Mouse (Mus musculus) myocyte (in vitro differentiated cells): ENCODE measurements around the gene Hsf4. TPM values are rescaled to one million over a fixed set of nuclear protein-coding genes. Genes with fewer than 3 reads are reported as not detected.

ENCODE experiments used
- H3K27me3 ChIP-seq: one replicate; pipeline ENCODE4 v1.6.1; 2011; ENCODE audit not compliant: control insufficient read depth, insufficient read depth, insufficient read length
- H3K36me3 ChIP-seq: one replicate; pipeline ENCODE4 v1.6.1; 2011; ENCODE audit not compliant: control insufficient read depth, insufficient read depth
- H3K4me2 ChIP-seq: one replicate; pipeline ENCODE4 v1.6.1; 2011; ENCODE audit warnings: low read depth, control low read depth
- H3K4me3 ChIP-seq: one replicate; pipeline ENCODE4 v1.5.1; 2011; ENCODE audit warnings: mild to moderate bottlenecking, control low read depth, moderate library complexity
- H3K79me2 ChIP-seq: one replicate; pipeline ENCODE4 v1.6.1; 2011; ENCODE audit not compliant: control insufficient read depth, insufficient read depth
- H3ac ChIP-seq: one replicate; pipeline ENCODE4 v1.6.1; 2011; ENCODE audit not compliant: control insufficient read depth, insufficient read length
- CEBPB ChIP-seq: IDR thresholded peaks from 2 replicates; pipeline ENCODE4 v1.6.1; 2011; ENCODE audit warnings: mild to moderate bottlenecking, moderate library complexity; ENCODE audit not compliant: poor library complexity, insufficient read depth, severe bottlenecking
- E2F4 ChIP-seq: IDR thresholded peaks from one replicate; pipeline ENCODE4 v1.6.1; 2011; ENCODE audit warnings: mild to moderate bottlenecking, control low read depth, moderate library complexity; ENCODE audit not compliant: insufficient read depth
- MAX ChIP-seq: IDR thresholded peaks from one replicate; pipeline ENCODE4 v1.6.1; 2011; ENCODE audit warnings: low read depth, mild to moderate bottlenecking, control low read depth
- MYOD1 ChIP-seq, 3 experiments: IDR thresholded peaks; one replicate each; pipeline ENCODE4 v1.6.1; 2011; ENCODE audit warnings: control low read depth in 2 of 3, low read depth in 2 of 3, mild to moderate bottlenecking in 2 of 3, moderate library complexity in 1 of 3; ENCODE audit not compliant: insufficient read length in 2 of 3, control insufficient read depth in 1 of 3
- MYOG ChIP-seq, 3 experiments: IDR thresholded peaks; one replicate each; pipeline ENCODE4 v1.6.1; 2011; ENCODE audit warnings: control low read depth in 2 of 3, low read depth in 2 of 3, mild to moderate bottlenecking in 2 of 3; ENCODE audit not compliant: insufficient read length in 2 of 3, control insufficient read depth in 1 of 3, insufficient read depth in 1 of 3
- POLR2A ChIP-seq: IDR thresholded peaks from one replicate; pipeline ENCODE4 v1.6.1; 2011; ENCODE audit warnings: low read depth, mild to moderate bottlenecking, control low read depth, moderate library complexity; ENCODE audit not compliant: insufficient read length
- POLR2AphosphoS2 ChIP-seq: IDR thresholded peaks from one replicate; pipeline ENCODE4 v1.6.1; 2011; ENCODE audit warnings: low read depth, control low read depth; ENCODE audit not compliant: insufficient read length
- REST ChIP-seq: IDR thresholded peaks from one replicate; pipeline ENCODE4 v1.6.1; 2011; ENCODE audit warnings: mild to moderate bottlenecking, control low read depth, moderate library complexity; ENCODE audit not compliant: insufficient read depth, insufficient read length
- SRF ChIP-seq: IDR thresholded peaks from one replicate; pipeline ENCODE4 v1.6.1; 2011; ENCODE audit warnings: low read depth; ENCODE audit not compliant: control insufficient read depth, insufficient read length
- TCF12 ChIP-seq: IDR thresholded peaks from one replicate; pipeline ENCODE4 v1.6.1; 2011; ENCODE audit warnings: mild to moderate bottlenecking, control low read depth; ENCODE audit not compliant: poor library complexity, insufficient read depth, severe bottlenecking
- TCF3 ChIP-seq: IDR thresholded peaks from one replicate; pipeline ENCODE4 v1.6.1; 2011; ENCODE audit warnings: low read depth, control low read depth; ENCODE audit not compliant: insufficient read length
- USF1 ChIP-seq: IDR thresholded peaks from one replicate; pipeline ENCODE4 v1.6.1; 2011; ENCODE audit warnings: low read depth, mild to moderate bottlenecking, control low read depth, moderate library complexity
- polyA plus RNA-seq: library from polyadenylated mRNA; unstranded; fragments of >200 nt; fragmentation: generic; extraction: Trizol; gene quantifications from one replicate; pipeline ENCODE4 v1.2.1, GENCODE M21; 2012; ENCODE audit warnings: missing spikeins

Gene Hsf4
- polyA plus RNA-seq, 1 experiment = 5.8 TPM

DNA sequence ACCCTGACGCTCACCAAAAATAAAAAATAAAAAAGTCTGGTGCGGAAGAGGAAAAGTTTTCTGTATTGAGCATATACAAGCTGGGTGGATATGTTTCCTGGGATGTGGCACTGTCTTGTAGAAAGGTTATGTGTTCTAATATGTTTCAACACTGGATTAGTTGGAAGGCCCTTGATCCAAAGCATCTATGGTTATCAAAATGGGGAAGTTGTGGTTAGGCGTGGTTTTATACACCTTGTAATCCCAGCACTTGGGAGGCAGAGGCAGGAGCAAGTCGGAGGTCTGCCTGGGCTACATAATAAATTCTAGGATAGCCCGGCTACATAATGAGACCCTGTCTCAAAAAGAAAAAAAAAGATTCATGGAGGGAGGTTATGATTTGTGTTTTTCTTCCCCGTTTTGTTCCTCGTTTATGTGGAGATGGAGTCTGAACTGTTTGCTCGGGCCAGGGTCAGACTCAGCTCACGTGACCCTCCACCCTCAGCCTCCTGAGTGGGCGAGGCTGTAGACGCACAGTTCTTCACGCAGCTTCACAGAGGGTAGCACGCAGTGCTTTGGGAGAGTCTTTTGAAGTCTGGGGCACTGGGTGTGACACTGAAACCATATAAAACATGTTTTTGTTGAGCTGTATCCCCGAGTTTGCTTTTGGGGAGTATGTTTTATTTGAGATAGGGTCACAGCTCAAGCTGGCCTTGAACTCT is 32.0 kb upstream of the Hsf4 start:
- H3K79me2 ChIP-seq = no peaks in the 10 kb centered on the region
- H3ac ChIP-seq = no peak overlapping the region
- peaks cover 19% of the 10 kb centered on the region for H3K36me3 ChIP-seq
- no peaks in the 10 kb centered on the region for H3K27me3 ChIP-seq
- TF ChIP-seq E2F4 (no peak), TCF12 (no peak), MYOG (IDR thresholded peaks at IDR 0.05; ENCODE audit: control insufficient read depth in 1 of 3, insufficient read depth in 1 of 3, insufficient read length in 2 of 3, low read depth in 2 of 3) (no peak)
- no peak overlapping the region for H3K4me3 ChIP-seq
- no peak overlapping the region for H3K4me2 ChIP-seq

- no peaks in the 10 kb centered on the region for H3K79me2 ChIP-seq
- H3K27me3 ChIP-seq = no peaks in the 10 kb centered on the region
- peaks cover 23% of the 10 kb centered on the region for H3K36me3 ChIP-seq
- TF ChIP-seq CEBPB (no peak), MYOG (IDR thresholded peaks at IDR 0.05; ENCODE audit: control insufficient read depth in 1 of 3, insufficient read depth in 1 of 3, insufficient read length in 2 of 3, low read depth in 2 of 3) (no peak), MYOD1 (IDR thresholded peaks at IDR 0.05; ENCODE audit: control insufficient read depth in 1 of 3, insufficient read length in 2 of 3, low read depth in 2 of 3) (no peak), MAX (no peak), POLR2AphosphoS2 (no peak), USF1 (no peak), POLR2A (no peak), TCF12 (no peak), E2F4 (no peak), REST (no peak), SRF (no peak), TCF3 (no peak)
- no peak overlapping the region for H3K4me2 ChIP-seq
- no peak overlapping the region for H3ac ChIP-seq
- H3K4me3 ChIP-seq = no peak overlapping the region
Observed at GRCm38 (mm10) chr8:105241016-105241415, 28.6 kb upstream of the Hsf4 start.

DNA sequence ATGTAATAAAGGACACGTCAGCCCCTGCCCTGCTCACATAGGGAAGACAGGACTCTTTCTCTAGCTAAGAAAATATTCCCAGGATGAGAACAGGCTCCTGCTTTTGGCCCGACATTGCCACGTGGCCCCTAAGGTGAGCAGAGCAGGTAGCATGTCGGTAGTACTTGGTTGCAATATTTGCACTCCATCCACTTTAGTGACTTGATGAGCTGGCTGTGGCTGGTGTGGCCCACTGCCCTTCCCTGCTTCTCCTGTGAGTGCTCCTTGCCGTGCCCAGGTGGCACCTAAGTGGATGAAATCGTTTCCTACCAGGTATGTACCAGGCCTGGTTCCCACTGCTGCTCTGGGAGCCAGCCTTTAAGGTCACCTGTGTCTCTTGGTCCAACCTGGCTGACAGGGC is 17.6 kb upstream of the Hsf4 start:
- no peaks in the 10 kb centered on the region for H3K79me2 ChIP-seq
- TF ChIP-seq SRF (no peak), TCF3 (no peak)
- no peak overlapping the region for H3K4me2 ChIP-seq
- H3K4me3 ChIP-seq = no peak overlapping the region
- H3K36me3 ChIP-seq = peaks cover 20% of the 10 kb centered on the region
- H3K27me3 ChIP-seq = no peaks in the 10 kb centered on the region
- H3ac ChIP-seq = no peak overlapping the region

DNA sequence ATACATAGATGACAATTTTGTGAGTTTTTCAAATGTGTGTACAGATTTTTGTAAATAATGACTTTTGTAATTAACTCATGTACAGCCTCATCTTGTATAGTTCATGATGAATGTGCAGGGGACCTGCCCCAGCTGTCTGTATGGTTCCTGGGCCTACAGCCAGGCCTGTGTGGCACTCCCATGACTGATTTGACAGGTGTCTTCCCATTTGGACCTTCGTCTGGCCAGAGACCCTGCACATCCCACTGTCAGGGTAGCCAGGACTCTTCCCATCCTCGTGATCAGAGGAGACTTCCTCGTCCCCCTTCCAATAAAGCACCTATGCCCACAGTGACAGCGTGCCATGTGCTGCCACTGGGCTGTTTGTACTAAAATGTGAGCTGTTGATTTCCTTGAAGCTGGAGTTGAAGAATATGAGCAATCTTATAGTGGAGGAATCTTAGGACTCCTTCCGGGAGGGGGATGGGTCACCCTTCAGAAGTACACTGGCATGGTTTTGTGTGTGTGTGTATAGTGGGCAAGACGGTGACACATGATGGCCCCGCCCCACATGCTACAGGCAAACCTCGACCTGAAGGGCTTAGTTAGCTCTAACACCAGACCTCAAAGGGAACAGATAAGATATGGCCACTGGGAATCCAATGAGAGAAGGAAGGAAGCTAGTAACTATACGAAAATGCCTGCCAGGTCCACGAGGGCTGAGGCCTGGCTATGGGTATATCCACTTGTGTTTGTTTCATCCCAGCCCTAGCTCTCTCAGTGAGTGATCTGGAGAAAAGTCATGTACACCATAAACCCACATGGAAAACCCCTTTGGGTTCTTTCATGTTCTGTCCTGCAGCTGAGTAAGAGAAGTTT is 16.7 kb upstream of the Hsf4 start:
- Histone ChIP-seq H3K79me2 (no peaks in the 10 kb centered on the region), H3ac (no peak overlapping the region), H3K27me3 (no peaks in the 10 kb centered on the region), H3K4me2 (peak overlapping the region; percentile 49), H3K36me3 (peaks cover 20% of the 10 kb centered on the region), H3K4me3 (no peak overlapping the region)
- TF ChIP-seq MYOD1 (IDR thresholded peaks at IDR 0.05; ENCODE audit: control insufficient read depth in 1 of 3, insufficient read length in 2 of 3, low read depth in 2 of 3) (peak in 2 of 3 experiments; percentile 64 to 69), MYOG (IDR thresholded peaks at IDR 0.05; ENCODE audit: control insufficient read depth in 1 of 3, insufficient read depth in 1 of 3, insufficient read length in 2 of 3, low read depth in 2 of 3) (peak in 1 of 3 experiments; percentile 20), POLR2AphosphoS2 (peak; percentile 35), E2F4 (no peak), SRF (no peak)

GRCm38 (mm10) chr8:105253766-105254151 is 15.8 kb upstream of the Hsf4 start:
- Histone ChIP-seq H3ac (peak overlapping the region; percentile 42), H3K27me3 (no peaks in the 10 kb centered on the region), H3K4me3 (peak overlapping the region; percentile 25), H3K79me2 (no peaks in the 10 kb centered on the region), H3K4me2 (peak overlapping the region; percentile 49), H3K36me3 (peaks cover 16% of the 10 kb centered on the region)
- TF ChIP-seq POLR2AphosphoS2 = peak; percentile 32
- no peak for TF ChIP-seq USF1
- TF ChIP-seq POLR2A = no peak
- TF ChIP-seq MYOD1 (IDR thresholded peaks at IDR 0.05; ENCODE audit: control insufficient read depth in 1 of 3, insufficient read length in 2 of 3, low read depth in 2 of 3) = no peak
- TF ChIP-seq TCF12 = no peak
